Comparison of ENCODE assay signal across 8 mouse cellular contexts in the genomic region with DNA sequence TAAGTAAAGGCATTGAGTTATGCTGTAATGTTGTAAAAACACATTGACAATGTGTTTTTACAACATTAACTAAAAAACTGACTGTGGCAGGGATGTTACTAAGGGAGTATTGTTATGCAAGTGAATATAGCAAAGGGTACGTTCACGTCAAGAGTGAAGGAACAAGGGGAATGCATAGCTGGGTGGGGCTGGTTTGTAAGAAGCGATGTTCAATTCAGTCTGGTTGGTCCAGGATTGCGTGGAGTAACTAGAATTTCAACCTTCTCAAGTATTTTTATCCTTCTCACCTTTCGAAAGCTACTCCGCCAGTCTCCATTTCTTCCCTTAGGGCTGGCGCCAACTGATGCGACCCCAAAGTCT. TPM values are rescaled to one million over a fixed set of nuclear protein-coding genes. Genes with fewer than 3 reads are reported as not detected.
DNase-seq lines count a peak whose midpoint lies in the region; ATAC-seq and TF ChIP-seq lines count a peak whose summit lies in the region.

No protein-coding gene starts in this region.

- TF ChIP-seq CTCF in kidney, adult 2 months (conservative IDR thresholded peaks at IDR 0.05; ENCODE audit: insufficient read depth, insufficient read length, low read depth, low read length): no peak

- peak overlapping the region; percentile 83 for H3K4me2 ChIP-seq in hindbrain, embryonic 11.5 days (replicated peaks; ENCODE audit: low read depth, low read length)
- H3K4me2 ChIP-seq in midbrain, embryonic 13.5 days (replicated peaks): peak overlapping the region; percentile 87

- no peak for TF ChIP-seq POLR2A in kidney, adult 2 months (IDR thresholded peaks at IDR 0.05; ENCODE audit: low read depth, low read length)

- H3K27ac ChIP-seq in kidney, adult 2 months (ENCODE audit: insufficient read depth, low read depth, low read length): peak overlapping the region; percentile 84
- H3K27ac ChIP-seq in hindbrain, embryonic 11.5 days (ENCODE audit: low read depth, low read length): peak overlapping the region; percentile 85
- peak overlapping the region; percentile 79; the same call in 1 of the 2 replicates for H3K27ac ChIP-seq in midbrain, embryonic 13.5 days

- peak overlapping the region; percentile 82 for H3K9ac ChIP-seq in hindbrain, embryonic 11.5 days (ENCODE audit: low read depth, low read length)
- H3K9ac ChIP-seq in midbrain, embryonic 13.5 days (replicated peaks): peak overlapping the region; percentile 90

- H3K4me1 ChIP-seq in kidney, adult 2 months (ENCODE audit: control insufficient read depth, insufficient read depth, low read length): peaks cover under 1% of the 10 kb centered on the region; the same call in 1 of the 2 replicates
- 0 out of 2 replicates have a peak, but pooled peaks cover 2% of the 10 kb centered on the region for H3K4me1 ChIP-seq in hindbrain, embryonic 11.5 days (replicated peaks; ENCODE audit: control insufficient read depth, insufficient read depth, low read length)
- H3K4me1 ChIP-seq in midbrain, embryonic 13.5 days (replicated peaks): peaks cover 36% of the 10 kb centered on the region

- ATAC-seq in hindbrain, embryonic 11.5 days (ENCODE audit: low FRiP score): no peak
- ATAC-seq in midbrain, embryonic 13.5 days: no peak; the same call in 1 of the 2 replicates

- H3K36me3 ChIP-seq in kidney, adult 2 months (ENCODE audit: control insufficient read depth, insufficient read depth, low read length): no peaks in the 10 kb centered on the region
- H3K36me3 ChIP-seq in hindbrain, embryonic 11.5 days (ENCODE audit: control insufficient read depth, insufficient read depth, low read length): no peaks in the 10 kb centered on the region
- H3K36me3 ChIP-seq in midbrain, embryonic 13.5 days: no peaks in the 10 kb centered on the region

- H3K9me3 ChIP-seq in hindbrain, embryonic 11.5 days (ENCODE audit: control insufficient read depth, low read length): no peaks in the 10 kb centered on the region
- no peaks in the 10 kb centered on the region for H3K9me3 ChIP-seq in midbrain, embryonic 13.5 days

- H3K4me3 ChIP-seq in kidney, adult 2 months (ENCODE audit: insufficient read depth, low read depth, low read length): peak overlapping the region; percentile 71
- peak overlapping the region; percentile 89 for H3K4me3 ChIP-seq in hindbrain, embryonic 11.5 days (ENCODE audit: low read depth, low read length)
- peak overlapping the region; percentile 85 for H3K4me3 ChIP-seq in midbrain, embryonic 13.5 days (replicated peaks)

- 2% methylated on average over 8 of the region's 8 CpGs for WGBS in kidney, adult 2 months
- WGBS in hindbrain, embryonic 11.5 days: 4% methylated on average over 8 of the region's 8 CpGs
- WGBS in midbrain, embryonic 13.5 days: 5% methylated on average over 8 of the region's 8 CpGs

- H3K27me3 ChIP-seq in kidney, adult 2 months (replicated peaks; ENCODE audit: control insufficient read depth, insufficient read depth, low read length): no peaks in the 10 kb centered on the region
- H3K27me3 ChIP-seq in hindbrain, embryonic 11.5 days (ENCODE audit: control insufficient read depth, insufficient read depth, low read length): no peaks in the 10 kb centered on the region
- no peaks in the 10 kb centered on the region; the same call in 1 of the 2 replicates for H3K27me3 ChIP-seq in midbrain, embryonic 13.5 days

- no peak for DNase-seq in kidney, adult 2 months
- DNase-seq in kidney, postnatal 25 days: no peak
- peak; percentile 59 for DNase-seq in MEL-GATA-1-ER (ENCODE audit: extremely low read depth, low read depth)
- DNase-seq in hindbrain, embryonic 11.5 days (ENCODE audit: low spot score): no peak
- no peak for DNase-seq in gastrocnemius, adult 8-10 months (ENCODE audit: low spot score in 2 of 2)
- no peak for DNase-seq in adrenal gland, adult (ENCODE audit: inconsistent age in 2 of 2, low spot score in 1 of 2)
- DNase-seq in cerebellum, adult 11-12 months: no peak

RNA-seq across cellular contexts. Expression of a gene that starts 0.4 kb away (rescaled TPM):
- 10.1 and 15.0 TPM in 2 replicates for polyA plus RNA-seq in kidney, adult 2 months (2012; rRNA removed)
- 10.0 and 10.8 TPM in 2 replicates for polyA plus RNA-seq in hindbrain, embryonic 11.5 days (2014; fragmentation: Nextera tagmentation; extraction: Ambion mirVana)
- polyA plus RNA-seq in midbrain, embryonic 13.5 days (2015; fragmentation: Nextera tagmentation; extraction: Ambion mirVana): 10.2 and 11.4 TPM in 2 replicates
- total RNA-seq in gastrocnemius, adult 8-10 months (2022): 10 to 100 TPM; 61.8 to 77.4 (median 75.8) TPM

RNA-seq across cellular contexts. Expression of a gene that starts 45.6 kb away (rescaled TPM):
- 6.7 and 7.9 TPM in 2 replicates for polyA plus RNA-seq in kidney, adult 2 months (2012; rRNA removed)
- polyA plus RNA-seq in hindbrain, embryonic 11.5 days (2014; fragmentation: Nextera tagmentation; extraction: Ambion mirVana): 27.4 and 27.9 TPM in 2 replicates
- 63.7 and 67.4 TPM in 2 replicates for polyA plus RNA-seq in midbrain, embryonic 13.5 days (2015; fragmentation: Nextera tagmentation; extraction: Ambion mirVana)
- total RNA-seq in gastrocnemius, adult 8-10 months (2022): 10 to 100 TPM; 11.3 to 16.8 (median 16.2) TPM

RNA-seq across cellular contexts. Expression of a gene that starts 57.9 kb away (rescaled TPM):
- 56.8 and 65.7 TPM in 2 replicates for polyA plus RNA-seq in kidney, adult 2 months (2012; rRNA removed)
- polyA plus RNA-seq in hindbrain, embryonic 11.5 days (2014; fragmentation: Nextera tagmentation; extraction: Ambion mirVana): 14.1 and 16.0 TPM in 2 replicates
- 9.1 and 12.2 TPM in 2 replicates for polyA plus RNA-seq in midbrain, embryonic 13.5 days (2015; fragmentation: Nextera tagmentation; extraction: Ambion mirVana)
- total RNA-seq in gastrocnemius, adult 8-10 months (2022): 1 to 10 TPM in 3 of 4 experiments, under 1 TPM in 1; 0.68 to 2.1 (median 1.3) TPM
